Mouse (Mus musculus): ENCODE data around the gene Nol9.

DNA sequence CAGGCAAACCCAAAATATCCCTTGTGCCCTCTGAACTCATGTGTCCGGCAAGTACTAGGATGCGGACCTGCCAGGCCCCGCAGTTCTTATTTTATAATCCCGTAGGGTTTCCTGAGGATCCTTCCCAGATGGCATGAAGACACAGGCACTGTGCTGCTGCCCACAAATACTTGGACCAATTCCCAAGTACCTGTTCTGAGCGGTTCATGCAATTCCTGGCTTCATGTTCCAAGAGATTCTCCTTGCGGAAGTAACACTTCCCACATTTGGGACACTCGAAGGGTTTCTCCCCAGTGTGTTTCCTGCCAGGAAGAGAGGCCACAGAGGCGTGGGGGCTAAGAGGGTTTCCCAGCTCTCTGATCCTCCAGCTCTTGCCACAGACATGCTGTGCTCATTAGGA, 16.6 kb upstream of the Nol9 start:
- TF ChIP-seq POLR2A (IDR thresholded peaks at IDR 0.05; ENCODE audit: low read depth, low read length) (no peak), CTCF (IDR thresholded peaks at IDR 0.05; ENCODE audit: extremely low read depth, insufficient read depth, insufficient read length, insufficient replicate concordance) (no peak)
